ENCODE assay signal across 27 mouse cellular contexts in genomic region chr15:62524628-62525027, GRCm38 (mm10).
A peak's percentile ranks its signal among the peaks of the same experiment; 100 is the strongest.
DNase-seq lines count a peak whose midpoint lies in the region; ATAC-seq lines count a peak whose summit lies in the region.
"Had no signal": no experiment of that assay in that cellular context is flagged by ENCODE, and none has a peak within 500 bp of the region (broad histone marks: within the 10 kb centered on the region; RNA-seq: fewer than 3 reads in every experiment).

No protein-coding gene starts in this region.

- H3K36me3 ChIP-seq in kidney, embryonic 14.5 days (ENCODE audit: control insufficient read depth, insufficient read depth, low read length), result no peaks in the 10 kb centered on the region
- no peaks in the 10 kb centered on the region for H3K36me3 ChIP-seq in kidney, embryonic 16.5 days (ENCODE audit: insufficient read depth, low read length)
- H3K36me3 ChIP-seq: embryonic facial prominence, embryonic 13.5 days; embryonic facial prominence, embryonic 15.5 days; forebrain, embryonic 10.5 days; forebrain, embryonic 12.5 days; G1E had no signal

- H3K4me2 ChIP-seq in kidney, embryonic 14.5 days (replicated peaks; ENCODE audit: low read depth, low read length), result no peak overlapping the region
- no peak overlapping the region for H3K4me2 ChIP-seq in kidney, embryonic 16.5 days (replicated peaks; ENCODE audit: low read depth, low read length)
- H3K4me2 ChIP-seq: embryonic facial prominence, embryonic 13.5 days; embryonic facial prominence, embryonic 15.5 days; forebrain, embryonic 12.5 days had no signal

- no peaks in the 10 kb centered on the region for H3K9me3 ChIP-seq in kidney, embryonic 14.5 days (ENCODE audit: control insufficient read depth, low read length)
- H3K9me3 ChIP-seq in kidney, embryonic 16.5 days (ENCODE audit: low read length), result no peaks in the 10 kb centered on the region
- H3K9me3 ChIP-seq: embryonic facial prominence, embryonic 13.5 days; embryonic facial prominence, embryonic 15.5 days; forebrain, embryonic 10.5 days; forebrain, embryonic 12.5 days; G1E had no signal

- peak; percentile 62; the same call in 1 of the 2 replicates for ATAC-seq in kidney, embryonic 14.5 days (ENCODE audit: low FRiP score, low TSS enrichment)
- peak; percentile 94 for ATAC-seq in kidney, embryonic 16.5 days (ENCODE audit: low FRiP score, low TSS enrichment)
- ATAC-seq: CD4-positive, CD25-positive, alpha-beta regulatory T cell, adult 4 months; forebrain, embryonic 14.5 days; forebrain, embryonic 16.5 days had no signal

- no peak overlapping the region for H3K4me3 ChIP-seq in kidney, embryonic 14.5 days (ENCODE audit: low read length)
- no peak overlapping the region for H3K4me3 ChIP-seq in kidney, embryonic 16.5 days (ENCODE audit: low read length)
- H3K4me3 ChIP-seq: embryonic facial prominence, embryonic 13.5 days; embryonic facial prominence, embryonic 15.5 days; erythroblast, embryonic 14.5 days; forebrain, embryonic 10.5 days; forebrain, embryonic 12.5 days had no signal

- no peak for DNase-seq in kidney, postnatal 10 days
- DNase-seq in kidney, adult 8-10 months, result no peak
- peak; percentile 1 for DNase-seq in lung, postnatal 10 days
- no peak for DNase-seq in lung, postnatal 14 days
- DNase-seq: adrenal gland, adult 2 months; adrenal gland, postnatal 10 days; adrenal gland, postnatal 25 days; B cell, adult 2 months; cerebellum, adult 11 months; cerebellum, adult 18-20 months; cerebellum, adult 8-10 months; cerebellum, adult 9-11 months; cerebellum, postnatal 14 days; cerebellum, postnatal 36 days; embryo, embryonic 11 days had no signal

- no peak overlapping the region for H3K9ac ChIP-seq in kidney, embryonic 14.5 days (ENCODE audit: low read depth, low read length)
- H3K9ac ChIP-seq in kidney, embryonic 16.5 days (replicated peaks; ENCODE audit: low read length), result no peak overlapping the region
- H3K9ac ChIP-seq: embryonic facial prominence, embryonic 13.5 days; embryonic facial prominence, embryonic 15.5 days; forebrain, embryonic 12.5 days had no signal

- WGBS in kidney, embryonic 14.5 days, result 14% methylated on average over 2 of the region's 2 CpGs
- 23% methylated on average over 2 of the region's 2 CpGs for WGBS in kidney, embryonic 16.5 days

- no peaks in the 10 kb centered on the region for H3K27me3 ChIP-seq in kidney, embryonic 14.5 days (ENCODE audit: control insufficient read depth, insufficient read depth, low read length)
- no peaks in the 10 kb centered on the region for H3K27me3 ChIP-seq in kidney, embryonic 16.5 days (ENCODE audit: insufficient read depth, low read length)
- H3K27me3 ChIP-seq: CH12.LX; embryonic facial prominence, embryonic 13.5 days; embryonic facial prominence, embryonic 15.5 days; forebrain, embryonic 12.5 days had no signal

- H3K27ac ChIP-seq in kidney, embryonic 14.5 days (ENCODE audit: low read depth, low read length), result no peak overlapping the region
- H3K27ac ChIP-seq in kidney, embryonic 16.5 days (ENCODE audit: low read length), result peak overlapping the region; percentile 85
- H3K27ac ChIP-seq: embryonic facial prominence, embryonic 13.5 days; embryonic facial prominence, embryonic 15.5 days; forebrain, embryonic 10.5 days; forebrain, embryonic 12.5 days had no signal

- no peaks in the 10 kb centered on the region for H3K4me1 ChIP-seq in kidney, embryonic 14.5 days (ENCODE audit: control insufficient read depth, insufficient read depth, low read length)
- H3K4me1 ChIP-seq in kidney, embryonic 16.5 days (ENCODE audit: insufficient read depth, low read length), result peaks cover 6% of the 10 kb centered on the region; the same call in 1 of the 2 replicates
- H3K4me1 ChIP-seq: embryonic facial prominence, embryonic 13.5 days; embryonic facial prominence, embryonic 15.5 days; forebrain, embryonic 10.5 days; forebrain, embryonic 12.5 days had no signal
